Mouse (Mus musculus): ENCODE data around the gene Cmtm2a.

GRCm38 (mm10) chr8:104333786-104334185 is 40.8 kb upstream of the Cmtm2a start:
- TF ChIP-seq CTCF (IDR thresholded peaks at IDR 0.05; ENCODE audit: extremely low read depth, insufficient read depth, low read length): no peak
- TF ChIP-seq POLR2A (IDR thresholded peaks at IDR 0.05; ENCODE audit: extremely low read depth, insufficient read depth, low read length): no peak

All from cortical plate, adult 2 months (tissue).